Mouse (Mus musculus) gastrocnemius, postnatal 4 days (tissue): Measurements from ENCODE around the gene Ddb1. TPM values are rescaled to one million over a fixed set of nuclear protein-coding genes. Genes with fewer than 3 reads are reported as not detected.
"Not testable (repeated sequence)": the region's sequence is repeated elsewhere in the genome, so short reads cannot be mapped to it uniquely, and the experiment has no call there.

Experiments used
- DNase-seq, 2 experiments: peaks; one replicate each; pipeline ENCODE4 v3.0.0; 2021 to 2022; ENCODE audit warnings: low spot score in 2 of 2, mixed read lengths in 2 of 2
- long read RNA-seq, 2 experiments: library from polyadenylated mRNA; stranded (forward); transcript quantifications; one replicate each; pipeline ENCODE4 v2.0.0; 2021
- total RNA-seq, 2 experiments: library from RNA; stranded (reverse); gene quantifications; 2 replicates each; pipeline ENCODE4 v1.2.3; 2021

Gene Ddb1
- total RNA-seq: 100 to 1,000 TPM; 338 to 352 TPM
- long read RNA-seq, experiment 1, full-length matches to known transcripts: 323 of 436 reads
- long read RNA-seq, experiment 1, partial matches to known transcripts: 69 of 436 reads
- long read RNA-seq, experiment 1, other reads (novel, unspliced or antisense): 44 of 436 reads
- long read RNA-seq, experiment 2, full-length matches to known transcripts: 453 of 603 reads
- long read RNA-seq, experiment 2, partial matches to known transcripts: 89 of 603 reads
- long read RNA-seq, experiment 2, other reads (novel, unspliced or antisense): 61 of 603 reads

GRCm38 (mm10) chr19:10605293-10605900, at the start of gene Ddb1, which contains the start of gene Tkfc:
Gene Ddb1, plus strand, starts transcription at chr19:10605327.
Gene Tkfc, minus strand, starts transcription at chr19:10605654.
- DNase-seq: peak; percentile 98 to 99

GRCm38 (mm10) chr19:10555624-10556510, 49.3 kb upstream of the Ddb1 start, which contains the start of gene Tmem216:
Gene Tmem216, minus strand, starts transcription at chr19:10556238.
- peak; percentile 63 to 76 for DNase-seq

GRCm38 (mm10) chr19:10557001-10557400, 48.1 kb upstream of the Ddb1 start:
- no peak for DNase-seq

GRCm38 (mm10) chr19:10557430-10557829, 47.7 kb upstream of the Ddb1 start:
- no peak for DNase-seq

GRCm38 (mm10) chr19:10557837-10558375, 47.2 kb upstream of the Ddb1 start:
- not testable (repeated sequence) for DNase-seq

- DNase-seq: no peak
These were observed 45.0 kb upstream of the Ddb1 start for GRCm38 (mm10) chr19:10560108-10560507.

GRCm38 (mm10) chr19:10561558-10562314, 43.4 kb upstream of the Ddb1 start:
- no peak for DNase-seq

GRCm38 (mm10) chr19:10562351-10562750, 42.8 kb upstream of the Ddb1 start:
- no peak for DNase-seq

- DNase-seq: no peak
These were observed 40.8 kb upstream of the Ddb1 start for GRCm38 (mm10) chr19:10564278-10564677.

- no peak for DNase-seq
These were observed 39.9 kb upstream of the Ddb1 start for GRCm38 (mm10) chr19:10565217-10565616.

GRCm38 (mm10) chr19:10569627-10570026, 35.5 kb upstream of the Ddb1 start:
- DNase-seq: no peak

- peak; percentile 71 to 90 for DNase-seq
These were observed 28.2 kb upstream of the Ddb1 start, which contains the start of the genes Cyb561a3 and Tmem138 for GRCm38 (mm10) chr19:10576690-10577561. Gene Cyb561a3, plus strand, starts transcription at chr19:10577172. Gene Tmem138, minus strand, starts transcription at chr19:10577362.

- no peak for DNase-seq
These were observed 25.0 kb upstream of the Ddb1 start for GRCm38 (mm10) chr19:10580102-10580501.

GRCm38 (mm10) chr19:10580761-10581160, 24.4 kb upstream of the Ddb1 start:
- DNase-seq: no peak

GRCm38 (mm10) chr19:10581984-10582383, 23.1 kb upstream of the Ddb1 start:
- no peak for DNase-seq

- DNase-seq: no peak
These were observed 21.5 kb upstream of the Ddb1 start for GRCm38 (mm10) chr19:10583550-10584146.

- no peak for DNase-seq
These were observed 20.0 kb upstream of the Ddb1 start for GRCm38 (mm10) chr19:10585112-10585511.

- DNase-seq: no peak
These were observed 17.9 kb upstream of the Ddb1 start for GRCm38 (mm10) chr19:10587231-10587630.
